Mouse (Mus musculus): Measurements from ENCODE around the gene Rap2b. TPM values are rescaled to one million over a fixed set of nuclear protein-coding genes. Genes with fewer than 3 reads are reported as not detected.

Gene Rap2b
- polyA plus RNA-seq, 2 experiments, result 8.7 to 15.9 TPM

GRCm38 (mm10) chr3:61340321-61340720 lies 21.1 kb upstream of the Rap2b start:
- Histone ChIP-seq H3K27ac (replicated peaks; ENCODE audit: low read depth, low read length) (no peak overlapping the region), H3K9me3 (ENCODE audit: control insufficient read depth, low read length) (no peaks in the 10 kb centered on the region), H3K4me1 (ENCODE audit: control insufficient read depth, insufficient read depth, low read length) (no peaks in the 10 kb centered on the region), H3K27me3 (ENCODE audit: control insufficient read depth, insufficient read depth, low read length) (no peaks in the 10 kb centered on the region), H3K9ac (ENCODE audit: low read depth, low read length, severe bottlenecking) (no peak overlapping the region), H3K36me3 (ENCODE audit: control insufficient read depth, insufficient read depth, low read length) (no peaks in the 10 kb centered on the region), H3K4me2 (replicated peaks; ENCODE audit: low read depth, low read length, severe bottlenecking) (no peak overlapping the region), H3K4me3 (replicated peaks; ENCODE audit: low read length) (no peak overlapping the region)
- TF ChIP-seq POLR2A (IDR thresholded peaks at IDR 0.05; ENCODE audit: borderline replicate concordance, extremely low read depth, insufficient read depth, insufficient read length), result no peak
- ATAC-seq (ENCODE audit: low FRiP score, low read depth), result no peak
- no peak for DNase-seq (ENCODE audit: low spot score)
- 88% methylated on average over 5 of the region's 5 CpGs for WGBS

- Histone ChIP-seq H3K4me3 (replicated peaks; ENCODE audit: low read length) (no peak overlapping the region), H3K9me3 (ENCODE audit: control insufficient read depth, low read length) (no peaks in the 10 kb centered on the region), H3K27me3 (ENCODE audit: control insufficient read depth, insufficient read depth, low read length) (no peaks in the 10 kb centered on the region), H3K27ac (replicated peaks; ENCODE audit: low read depth, low read length) (no peak overlapping the region), H3K9ac (ENCODE audit: low read depth, low read length, severe bottlenecking) (no peak overlapping the region), H3K4me1 (ENCODE audit: control insufficient read depth, insufficient read depth, low read length) (no peaks in the 10 kb centered on the region), H3K4me2 (replicated peaks; ENCODE audit: low read depth, low read length, severe bottlenecking) (no peak overlapping the region), H3K36me3 (ENCODE audit: control insufficient read depth, insufficient read depth, low read length) (no peaks in the 10 kb centered on the region)
- DNase-seq (ENCODE audit: low spot score) (no peak), ATAC-seq (ENCODE audit: low FRiP score, low read depth) (no peak)
- no peak for TF ChIP-seq POLR2A (IDR thresholded peaks at IDR 0.05; ENCODE audit: borderline replicate concordance, extremely low read depth, insufficient read depth, insufficient read length)
- WGBS, result 78% methylated on average over 7 of the region's 7 CpGs
Observed at GRCm38 (mm10) chr3:61344031-61344430, 17.4 kb upstream of the Rap2b start.

- ATAC-seq (ENCODE audit: low FRiP score, low read depth) (no peak), DNase-seq (ENCODE audit: low spot score) (peak; percentile 37)
- no peak overlapping the region for H3K9ac ChIP-seq (ENCODE audit: low read depth, low read length, severe bottlenecking)
- TF ChIP-seq POLR2A (IDR thresholded peaks at IDR 0.05; ENCODE audit: borderline replicate concordance, extremely low read depth, insufficient read depth, insufficient read length), result no peak
- H3K4me3 ChIP-seq (replicated peaks; ENCODE audit: low read length), result no peak overlapping the region
- H3K27me3 ChIP-seq (ENCODE audit: control insufficient read depth, insufficient read depth, low read length), result no peaks in the 10 kb centered on the region
- H3K9me3 ChIP-seq (ENCODE audit: control insufficient read depth, low read length), result no peaks in the 10 kb centered on the region
- H3K4me1 ChIP-seq (ENCODE audit: control insufficient read depth, insufficient read depth, low read length), result no peaks in the 10 kb centered on the region
- no peak overlapping the region for H3K4me2 ChIP-seq (replicated peaks; ENCODE audit: low read depth, low read length, severe bottlenecking)
- no peaks in the 10 kb centered on the region for H3K36me3 ChIP-seq (ENCODE audit: control insufficient read depth, insufficient read depth, low read length)
- H3K27ac ChIP-seq (replicated peaks; ENCODE audit: low read depth, low read length), result no peak overlapping the region
- WGBS, result 18% methylated on average over 1 of the region's 1 CpGs
Observed at GRCm38 (mm10) chr3:61345636-61346035, 15.8 kb upstream of the Rap2b start.

- H3K9me3 ChIP-seq (ENCODE audit: control insufficient read depth, low read length), result no peaks in the 10 kb centered on the region
- no peak overlapping the region for H3K4me2 ChIP-seq (replicated peaks; ENCODE audit: low read depth, low read length, severe bottlenecking)
- H3K36me3 ChIP-seq (ENCODE audit: control insufficient read depth, insufficient read depth, low read length), result no peaks in the 10 kb centered on the region
- H3K27ac ChIP-seq (replicated peaks; ENCODE audit: low read depth, low read length), result no peak overlapping the region
- WGBS, result 74% methylated on average over 4 of the region's 4 CpGs
- H3K27me3 ChIP-seq (ENCODE audit: control insufficient read depth, insufficient read depth, low read length), result no peaks in the 10 kb centered on the region
- no peak for TF ChIP-seq POLR2A (IDR thresholded peaks at IDR 0.05; ENCODE audit: borderline replicate concordance, extremely low read depth, insufficient read depth, insufficient read length)
- H3K9ac ChIP-seq (ENCODE audit: low read depth, low read length, severe bottlenecking), result no peak overlapping the region
- H3K4me3 ChIP-seq (replicated peaks; ENCODE audit: low read length), result no peak overlapping the region
- no peak for ATAC-seq (ENCODE audit: low FRiP score, low read depth)
- H3K4me1 ChIP-seq (ENCODE audit: control insufficient read depth, insufficient read depth, low read length), result no peaks in the 10 kb centered on the region
- no peak for DNase-seq (ENCODE audit: low spot score)
Observed at GRCm38 (mm10) chr3:61348036-61348614, 13.3 kb upstream of the Rap2b start.

GRCm38 (mm10) chr3:61349433-61349832 lies 12.0 kb upstream of the Rap2b start:
- WGBS, result 58% methylated on average over 1 of the region's 1 CpGs
- H3K27ac ChIP-seq (replicated peaks; ENCODE audit: low read depth, low read length), result no peak overlapping the region
- no peaks in the 10 kb centered on the region for H3K36me3 ChIP-seq (ENCODE audit: control insufficient read depth, insufficient read depth, low read length)
- H3K9ac ChIP-seq (ENCODE audit: low read depth, low read length, severe bottlenecking), result no peak overlapping the region
- H3K9me3 ChIP-seq (ENCODE audit: control insufficient read depth, low read length), result no peaks in the 10 kb centered on the region
- no peak overlapping the region for H3K4me2 ChIP-seq (replicated peaks; ENCODE audit: low read depth, low read length, severe bottlenecking)
- H3K4me3 ChIP-seq (replicated peaks; ENCODE audit: low read length), result no peak overlapping the region
- no peaks in the 10 kb centered on the region for H3K4me1 ChIP-seq (ENCODE audit: control insufficient read depth, insufficient read depth, low read length)
- DNase-seq (ENCODE audit: low spot score) (no peak), ATAC-seq (ENCODE audit: low FRiP score, low read depth) (no peak)
- no peaks in the 10 kb centered on the region for H3K27me3 ChIP-seq (ENCODE audit: control insufficient read depth, insufficient read depth, low read length)
- no peak for TF ChIP-seq POLR2A (IDR thresholded peaks at IDR 0.05; ENCODE audit: borderline replicate concordance, extremely low read depth, insufficient read depth, insufficient read length)

GRCm38 (mm10) chr3:61355464-61355863 lies 6.0 kb upstream of the Rap2b start:
- no peaks in the 10 kb centered on the region for H3K36me3 ChIP-seq (ENCODE audit: control insufficient read depth, insufficient read depth, low read length)
- no peaks in the 10 kb centered on the region for H3K27me3 ChIP-seq (ENCODE audit: control insufficient read depth, insufficient read depth, low read length)
- H3K4me2 ChIP-seq (replicated peaks; ENCODE audit: low read depth, low read length, severe bottlenecking), result no peak overlapping the region
- H3K9ac ChIP-seq (ENCODE audit: low read depth, low read length, severe bottlenecking), result no peak overlapping the region
- H3K4me3 ChIP-seq (replicated peaks; ENCODE audit: low read length), result no peak overlapping the region
- ATAC-seq (ENCODE audit: low FRiP score, low read depth) (no peak), DNase-seq (ENCODE audit: low spot score) (no peak)
- H3K9me3 ChIP-seq (ENCODE audit: control insufficient read depth, low read length), result no peaks in the 10 kb centered on the region
- no peak for TF ChIP-seq POLR2A (IDR thresholded peaks at IDR 0.05; ENCODE audit: borderline replicate concordance, extremely low read depth, insufficient read depth, insufficient read length)
- H3K4me1 ChIP-seq (ENCODE audit: control insufficient read depth, insufficient read depth, low read length), result no peaks in the 10 kb centered on the region
- no peak overlapping the region for H3K27ac ChIP-seq (replicated peaks; ENCODE audit: low read depth, low read length)
- WGBS, result 68% methylated on average over 1 of the region's 1 CpGs

Data from limb, embryonic 14.5 days (tissue).